Mouse (Mus musculus) ES-E14 (cell line): ENCODE data around the gene 9530077C05Rik.

Source experiments
- CHD2 ChIP-seq: IDR thresholded peaks from 2 replicates; pipeline ENCODE4 v1.6.1; 2014; ENCODE audit warnings: mild to moderate bottlenecking, low read depth, low read length, inconsistent platforms
- HCFC1 ChIP-seq: IDR thresholded peaks from 2 replicates; pipeline ENCODE4 v1.6.1; 2012; ENCODE audit warnings: low read length, inconsistent platforms, borderline replicate concordance; ENCODE audit not compliant: insufficient read depth
- MAFK ChIP-seq: IDR thresholded peaks from 2 replicates; pipeline ENCODE4 v1.6.1; 2014; ENCODE audit warnings: mild to moderate bottlenecking, low read depth, low read length, inconsistent platforms; ENCODE audit not compliant: insufficient read depth
- ZNF384 ChIP-seq: IDR thresholded peaks from 2 replicates; pipeline ENCODE4 v1.6.1; 2012; ENCODE audit warnings: low read depth, low read length, inconsistent platforms

GRCm38 (mm10) chr9:22428666-22429410 is 17.5 kb downstream of the 9530077C05Rik start:
- TF ChIP-seq MAFK (no peak), CHD2 (no peak), ZNF384 (no peak), HCFC1 (no peak)
